In the genomic region with DNA sequence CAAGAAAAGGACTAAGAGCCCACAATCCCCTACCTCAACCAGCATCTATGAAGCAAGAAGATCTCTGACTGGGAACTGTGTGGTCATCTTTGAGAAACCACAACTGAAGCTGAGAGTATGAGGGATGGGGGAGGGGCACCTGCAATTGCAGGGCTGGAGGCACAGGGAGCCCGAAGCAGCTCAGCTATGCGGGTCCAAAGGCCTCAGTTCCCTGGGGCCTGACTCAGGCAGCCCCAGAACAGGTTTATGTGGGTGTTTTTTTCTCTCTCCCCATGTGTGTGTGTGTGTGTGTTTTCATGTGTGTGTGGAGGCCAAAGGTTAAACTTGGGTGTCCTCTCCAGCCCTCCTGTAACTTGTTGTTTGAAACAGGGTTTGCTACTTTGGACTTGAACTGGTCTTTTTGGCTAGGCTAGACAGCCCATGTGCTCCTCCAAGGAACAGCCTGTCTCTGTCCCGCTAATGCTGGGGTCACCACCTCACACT, we compare ENCODE assay signal across 15 mouse cellular contexts. TPM values are rescaled to one million over a fixed set of nuclear protein-coding genes. Genes with fewer than 3 reads are reported as not detected.
A peak's percentile ranks its signal among the peaks of the same experiment; 100 is the strongest.
DNase-seq lines count a peak whose midpoint lies in the region; ATAC-seq and TF ChIP-seq lines count a peak whose summit lies in the region.
"Had no signal": no experiment of that assay in that cellular context is flagged by ENCODE, and none has a peak within 500 bp of the region (broad histone marks: within the 10 kb centered on the region; RNA-seq: fewer than 3 reads in every experiment).

No protein-coding gene starts in this region.

- no peaks in the 10 kb centered on the region for H3K27me3 ChIP-seq in thymus, adult 2 months (ENCODE audit: control insufficient read depth, insufficient read depth, low read length)
- H3K27me3 ChIP-seq in liver, embryonic 12.5 days (replicated peaks) = peaks cover 1% of the 10 kb centered on the region
- no peaks in the 10 kb centered on the region for H3K27me3 ChIP-seq in stomach, postnatal 0 days (ENCODE audit: control insufficient read depth, insufficient read depth, low read length)
- H3K27me3 ChIP-seq: embryonic facial prominence, embryonic 12.5 days; forebrain, embryonic 15.5 days; neural tube, embryonic 12.5 days had no signal

- no peaks in the 10 kb centered on the region for H3K9me3 ChIP-seq in liver, embryonic 12.5 days (replicated peaks)
- no peaks in the 10 kb centered on the region for H3K9me3 ChIP-seq in stomach, postnatal 0 days (ENCODE audit: control insufficient read depth, low read length)
- H3K9me3 ChIP-seq: embryonic facial prominence, embryonic 12.5 days; forebrain, embryonic 15.5 days; neural tube, embryonic 12.5 days had no signal

- peak overlapping the region; percentile 4; the same call in 1 of the 2 replicates for H3K27ac ChIP-seq in thymus, adult 2 months (ENCODE audit: control insufficient read depth, insufficient read depth, low read length)
- no peak overlapping the region for H3K27ac ChIP-seq in liver, embryonic 12.5 days
- H3K27ac ChIP-seq in stomach, postnatal 0 days (replicated peaks) = no peak overlapping the region
- H3K27ac ChIP-seq: embryonic facial prominence, embryonic 12.5 days; forebrain, embryonic 15.5 days; neural tube, embryonic 12.5 days had no signal

- no peak for TF ChIP-seq EP300 in stomach, postnatal 0 days (optimal IDR thresholded peaks at IDR 0.05)

- no peak for TF ChIP-seq CTCF in thymus, adult 2 months (IDR thresholded peaks at IDR 0.05; ENCODE audit: borderline replicate concordance, control insufficient read depth, extremely low read depth, insufficient read depth, low read length, poor library complexity)
- no peak for TF ChIP-seq CTCF in stomach, postnatal 0 days (IDR thresholded peaks at IDR 0.05; ENCODE audit: low read depth)

- 33% methylated on average over 3 of the region's 3 CpGs for WGBS in thymus, adult 2 months
- WGBS in liver, embryonic 12.5 days (ENCODE audit: insufficient replicate concordance) = 15% methylated on average over 3 of the region's 3 CpGs
- 47% methylated on average over 3 of the region's 3 CpGs for WGBS in stomach, postnatal 0 days

- no peaks in the 10 kb centered on the region for H3K36me3 ChIP-seq in thymus, adult 2 months (ENCODE audit: control insufficient read depth, insufficient read depth, low read length)
- no peaks in the 10 kb centered on the region for H3K36me3 ChIP-seq in liver, embryonic 12.5 days
- no peaks in the 10 kb centered on the region for H3K36me3 ChIP-seq in stomach, postnatal 0 days (ENCODE audit: control insufficient read depth, insufficient read depth, low read length)
- H3K36me3 ChIP-seq: embryonic facial prominence, embryonic 12.5 days; forebrain, embryonic 15.5 days; neural tube, embryonic 12.5 days had no signal

- no peak for DNase-seq in thymus, adult 2 months
- no peak for DNase-seq in thymus, postnatal 36 days
- peak; percentile 48 to 53 for DNase-seq in kidney, adult 8-10 months
- no peak for DNase-seq in stomach, postnatal 0 days (ENCODE audit: low spot score)
- DNase-seq in gastrocnemius, postnatal 25 days = no peak
- no peak for DNase-seq in ovary, postnatal 14 days (ENCODE audit: low spot score)
- no peak for DNase-seq in left cerebral cortex, adult 8-10 months (ENCODE audit: low spot score in 2 of 2)
- DNase-seq: cerebellum, adult 18-20 months; heart, adult 18-20 months; heart, postnatal 4 days; layer of hippocampus, adult 9-11 months had no signal

- no peak overlapping the region for H3K4me3 ChIP-seq in thymus, adult 2 months (ENCODE audit: control insufficient read depth, insufficient read depth, low read length)
- no peak overlapping the region for H3K4me3 ChIP-seq in liver, embryonic 12.5 days
- no peak overlapping the region for H3K4me3 ChIP-seq in stomach, postnatal 0 days (ENCODE audit: low read depth, low read length)
- H3K4me3 ChIP-seq: forebrain, embryonic 15.5 days; neural tube, embryonic 12.5 days had no signal

- no peak for TF ChIP-seq POLR2A in thymus, adult 2 months (IDR thresholded peaks at IDR 0.05; ENCODE audit: control insufficient read depth, extremely low read depth, insufficient read depth, low read length, poor library complexity)

- peaks cover 25% of the 10 kb centered on the region for H3K4me1 ChIP-seq in thymus, adult 2 months (replicated peaks; ENCODE audit: control insufficient read depth, insufficient read depth, low read length)
- peaks cover 6% of the 10 kb centered on the region for H3K4me1 ChIP-seq in liver, embryonic 12.5 days
- H3K4me1 ChIP-seq in stomach, postnatal 0 days (replicated peaks; ENCODE audit: control insufficient read depth, insufficient read depth) = no peaks in the 10 kb centered on the region

- no peak overlapping the region for H3K9ac ChIP-seq in liver, embryonic 12.5 days
- H3K9ac ChIP-seq in stomach, postnatal 0 days (ENCODE audit: low read length) = no peak overlapping the region
- H3K9ac ChIP-seq: embryonic facial prominence, embryonic 12.5 days; forebrain, embryonic 15.5 days; neural tube, embryonic 12.5 days had no signal

- no peak overlapping the region for H3K4me2 ChIP-seq in liver, embryonic 12.5 days
- H3K4me2 ChIP-seq in stomach, postnatal 0 days (replicated peaks; ENCODE audit: low read depth) = no peak overlapping the region
- H3K4me2 ChIP-seq: forebrain, embryonic 15.5 days had no signal

- ATAC-seq in liver, embryonic 12.5 days = peak; percentile 54
- ATAC-seq in stomach, postnatal 0 days (ENCODE audit: low FRiP score, low TSS enrichment) = peak; percentile 59; the same call in 1 of the 2 replicates
- ATAC-seq: forebrain, embryonic 15.5 days had no signal

RNA-seq across cellular contexts. Expression of gene Ube2d1, which starts 6.2 kb away (rescaled TPM):
- polyA plus RNA-seq in thymus, adult 2 months (2012; rRNA removed) = 87.8 and 90.4 TPM in 2 replicates
- polyA plus RNA-seq in liver, embryonic 12.5 days (2016; fragmentation: Nextera tagmentation; extraction: Ambion mirVana) = 12.0 and 12.5 TPM in 2 replicates
- 25.6 and 30.7 TPM in 2 replicates for polyA plus RNA-seq in stomach, postnatal 0 days (2015; fragmentation: Nextera tagmentation; extraction: Ambion mirVana)
- total RNA-seq in gastrocnemius, postnatal 25 days (2021) = 100 to 1,000 TPM; 144 to 173 TPM
- 10 to 100 TPM; 44.2 to 53.7 (median 48.5) TPM for total RNA-seq in left cerebral cortex, adult 8-10 months (2022)

RNA-seq across cellular contexts. Expression of gene Tfam, which starts 53.1 kb away (rescaled TPM):
- 12.4 and 12.6 TPM in 2 replicates for polyA plus RNA-seq in thymus, adult 2 months (2012; rRNA removed)
- 51.0 and 59.5 TPM in 2 replicates for polyA plus RNA-seq in liver, embryonic 12.5 days (2016; fragmentation: Nextera tagmentation; extraction: Ambion mirVana)
- 33.2 and 35.2 TPM in 2 replicates for polyA plus RNA-seq in stomach, postnatal 0 days (2015; fragmentation: Nextera tagmentation; extraction: Ambion mirVana)
- 10 to 100 TPM; 50.1 to 50.8 TPM for total RNA-seq in gastrocnemius, postnatal 25 days (2021)
- total RNA-seq in left cerebral cortex, adult 8-10 months (2022) = 10 to 100 TPM; 33.2 to 49.2 (median 37.5) TPM

RNA-seq across cellular contexts. Expression of gene Cisd1, which starts 53.5 kb away (rescaled TPM):
- polyA plus RNA-seq in thymus, adult 2 months (2012; rRNA removed) = 34.2 and 35.1 TPM in 2 replicates
- 99.8 and 104 TPM in 2 replicates for polyA plus RNA-seq in liver, embryonic 12.5 days (2016; fragmentation: Nextera tagmentation; extraction: Ambion mirVana)
- 143 and 147 TPM in 2 replicates for polyA plus RNA-seq in stomach, postnatal 0 days (2015; fragmentation: Nextera tagmentation; extraction: Ambion mirVana)
- 100 to 1,000 TPM; 192 to 199 TPM for total RNA-seq in gastrocnemius, postnatal 25 days (2021)
- 100 to 1,000 TPM; 121 to 129 (median 127) TPM for total RNA-seq in left cerebral cortex, adult 8-10 months (2022)

RNA-seq across cellular contexts. Expression of gene Ipmk, which starts 56.3 kb away (rescaled TPM):
- polyA plus RNA-seq in thymus, adult 2 months (2012; rRNA removed) = 9.8 and 14.4 TPM in 2 replicates
- 13.9 and 14.9 TPM in 2 replicates for polyA plus RNA-seq in liver, embryonic 12.5 days (2016; fragmentation: Nextera tagmentation; extraction: Ambion mirVana)
- 9.0 and 9.7 TPM in 2 replicates for polyA plus RNA-seq in stomach, postnatal 0 days (2015; fragmentation: Nextera tagmentation; extraction: Ambion mirVana)
- total RNA-seq in gastrocnemius, postnatal 25 days (2021) = 10 to 100 TPM; 16.2 to 17.6 TPM
- 10 to 100 TPM; 25.8 to 31.7 (median 29.2) TPM for total RNA-seq in left cerebral cortex, adult 8-10 months (2022)

Comparison
In these comparisons a context has a peak if more than half of its experiments do, and no peak if none do; other contexts are left out.
1. DNase-seq: peak in kidney, adult 8-10 months (2 of 2); none in thymus, adult 2 months (single experiment), thymus, postnatal 36 days (0 of 2), stomach, postnatal 0 days (single experiment), gastrocnemius, postnatal 25 days (single experiment), ovary, postnatal 14 days (single experiment) and left cerebral cortex, adult 8-10 months (0 of 2).